Mouse (Mus musculus) MEL (cell line): ENCODE results near the gene Tgif1. TPM values are rescaled to one million over a fixed set of nuclear protein-coding genes. Genes with fewer than 3 reads are reported as not detected.

ENCODE experiments used
- DNase-seq: peaks from one replicate; pipeline ENCODE4 v3.0.0; 2011; ENCODE audit warnings: low read depth, low spot score
- H3K27ac ChIP-seq: 2 replicates; pipeline ENCODE4 v1.5.1; 2012; ENCODE audit warnings: low read depth, mild to moderate bottlenecking, control low read depth, low read length, moderate library complexity; ENCODE audit not compliant: control insufficient read depth
- H3K27me3 ChIP-seq, 2 experiments: fragments of 150-350 bp in 1 of 2; sonication (generic) in 1 of 2; 2 replicates each; pipeline ENCODE4 v1.6.1; 2012; ENCODE audit warnings: low read length in 2 of 2, mild to moderate bottlenecking in 2 of 2, improper control_type of control experiment in 1 of 2, moderate library complexity in 1 of 2; ENCODE audit not compliant: insufficient read depth in 2 of 2, control insufficient read depth in 1 of 2
- H3K36me3 ChIP-seq, 2 experiments: 2 replicates each; pipeline ENCODE4 v1.6.1; 2012 to 2014; ENCODE audit warnings: low read length in 2 of 2, improper control_type of control experiment in 1 of 2, inconsistent platforms in 1 of 2, mild to moderate bottlenecking in 1 of 2; ENCODE audit not compliant: insufficient read depth in 2 of 2, control insufficient read depth in 1 of 2
- H3K4me1 ChIP-seq, 2 experiments: fragments of 150-350 bp in 1 of 2; sonication (generic) in 1 of 2; 2 replicates each; pipeline ENCODE4 v1.6.1; 2012; ENCODE audit warnings: low read length in 2 of 2, improper control_type of control experiment in 1 of 2, mild to moderate bottlenecking in 1 of 2; ENCODE audit not compliant: insufficient read depth in 2 of 2, control insufficient read depth in 1 of 2
- H3K4me3 ChIP-seq, 2 experiments: fragments of 150-350 bp in 1 of 2; sonication (generic) in 1 of 2; 2 replicates each; pipeline ENCODE4 v1.5.1; 2012; ENCODE audit warnings: low read depth in 2 of 2, low read length in 2 of 2, mild to moderate bottlenecking in 2 of 2, moderate library complexity in 2 of 2, control low read depth in 1 of 2, improper control_type of control experiment in 1 of 2; ENCODE audit not compliant: control insufficient read depth in 1 of 2, insufficient read depth in 1 of 2
- H3K79me2 ChIP-seq: 2 replicates; pipeline ENCODE4 v1.6.1; 2012; ENCODE audit warnings: mild to moderate bottlenecking, low read length, moderate library complexity; ENCODE audit not compliant: control insufficient read depth, poor library complexity, insufficient read depth
- H3K9ac ChIP-seq: 2 replicates; pipeline ENCODE4 v1.6.1; 2012; ENCODE audit warnings: low read depth, mild to moderate bottlenecking, control low read depth, low read length, moderate library complexity; ENCODE audit not compliant: control insufficient read depth, poor library complexity, severe bottlenecking
- H3K9me3 ChIP-seq: fragments of 150-350 bp; sonication (generic); replicated peaks from 2 replicates; pipeline ENCODE4 v1.6.1; 2012; ENCODE audit warnings: mild to moderate bottlenecking, low read length, improper control_type of control experiment, moderate library complexity; ENCODE audit not compliant: insufficient read depth
- BHLHE40 ChIP-seq: IDR thresholded peaks from 2 replicates; pipeline ENCODE4 v1.6.1; 2012; ENCODE audit warnings: low read depth, mild to moderate bottlenecking, inconsistent platforms, low read length, improper control_type of control experiment, borderline replicate concordance
- CTCF ChIP-seq, 3 experiments: IDR thresholded peaks in 2 of 3; conservative IDR thresholded peaks in 1 of 3; 2 replicates each; pipeline ENCODE4 v1.5.1; 2011 to 2012; ENCODE audit warnings: low read length in 3 of 3, low read depth in 2 of 3, mild to moderate bottlenecking in 2 of 3, improper control_type of control experiment in 1 of 3, inconsistent platforms in 1 of 3, mixed read lengths in 1 of 3, moderate library complexity in 1 of 3; ENCODE audit not compliant: control insufficient read depth in 1 of 3, insufficient read depth in 1 of 3, poor library complexity in 1 of 3, severe bottlenecking in 1 of 3
- E2F4 ChIP-seq: IDR thresholded peaks from 2 replicates; pipeline ENCODE4 v1.6.1; 2011; ENCODE audit warnings: low read depth, low read length, improper control_type of control experiment, borderline replicate concordance
- ELF1 ChIP-seq: IDR thresholded peaks from 2 replicates; pipeline ENCODE4 v1.6.1; 2014; ENCODE audit warnings: low read depth, mild to moderate bottlenecking, inconsistent platforms, low read length, improper control_type of control experiment, moderate library complexity
- GATA1 ChIP-seq: IDR thresholded peaks from 2 replicates; pipeline ENCODE4 v1.6.1; 2011; ENCODE audit warnings: low read depth, low read length, improper control_type of control experiment
- MAFK ChIP-seq: IDR thresholded peaks from 2 replicates; pipeline ENCODE4 v1.6.1; 2011; ENCODE audit warnings: low read depth, mild to moderate bottlenecking, low read length, improper control_type of control experiment, borderline replicate concordance
- MAX ChIP-seq: IDR thresholded peaks from 2 replicates; pipeline ENCODE4 v1.6.1; 2011; ENCODE audit warnings: low read length, improper control_type of control experiment
- MXI1 ChIP-seq: IDR thresholded peaks from 2 replicates; pipeline ENCODE4 v1.6.1; 2011; ENCODE audit warnings: mild to moderate bottlenecking, low read depth, low read length, improper control_type of control experiment
- MYC ChIP-seq: IDR thresholded peaks from 2 replicates; pipeline ENCODE4 v1.6.1; 2011; ENCODE audit warnings: low read depth, mild to moderate bottlenecking, low read length, improper control_type of control experiment, moderate library complexity
- POLR2A ChIP-seq, 2 experiments: IDR thresholded peaks; 2 replicates each; pipeline ENCODE4 v1.6.1; 2011 to 2012; ENCODE audit warnings: low read length in 2 of 2, mild to moderate bottlenecking in 2 of 2, control low read depth in 1 of 2, improper control_type of control experiment in 1 of 2, low read depth in 1 of 2, moderate library complexity in 1 of 2; ENCODE audit not compliant: control insufficient read depth in 1 of 2, insufficient read depth in 1 of 2, poor library complexity in 1 of 2
- POLR2AphosphoS2 ChIP-seq: IDR thresholded peaks from 2 replicates; pipeline ENCODE4 v1.6.1; 2011; ENCODE audit warnings: low read length, improper control_type of control experiment
- TCF12 ChIP-seq: IDR thresholded peaks from 2 replicates; pipeline ENCODE4 v1.6.1; 2014; ENCODE audit warnings: low read depth, mild to moderate bottlenecking, inconsistent platforms, low read length, improper control_type of control experiment, moderate library complexity
- USF1 ChIP-seq: IDR thresholded peaks from 2 replicates; pipeline ENCODE4 v1.6.1; 2014; ENCODE audit warnings: low read depth, mild to moderate bottlenecking, inconsistent platforms, low read length, improper control_type of control experiment, moderate library complexity
- USF2 ChIP-seq, 2 experiments: IDR thresholded peaks; 2 replicates each; pipeline ENCODE4 v1.6.1; 2011 to 2012; ENCODE audit warnings: improper control_type of control experiment in 2 of 2, low read length in 2 of 2, borderline replicate concordance in 1 of 2, inconsistent platforms in 1 of 2, low read depth in 1 of 2, mild to moderate bottlenecking in 1 of 2; ENCODE audit not compliant: insufficient read depth in 1 of 2
- ZC3H11A ChIP-seq: IDR thresholded peaks from 2 replicates; pipeline ENCODE4 v1.6.1; 2012; ENCODE audit warnings: low read depth, mild to moderate bottlenecking, inconsistent platforms, low read length, improper control_type of control experiment
- ZKSCAN1 ChIP-seq: IDR thresholded peaks from 2 replicates; pipeline ENCODE4 v1.6.1; 2012; ENCODE audit warnings: low read depth, mild to moderate bottlenecking, inconsistent platforms, low read length, improper control_type of control experiment, moderate library complexity
- polyA plus RNA-seq, 2 experiments: library from polyadenylated mRNA; stranded (reverse) in 1 of 2; unstranded in 1 of 2; fragments of >175 nt in 1 of 2; fragments of >200 nt in 1 of 2; gene quantifications; 2 replicates each; pipeline versions ENCODE4 v1.2.1 to v1.2.4; 2012; ENCODE audit warnings: low replicate concordance in 2 of 2, low read depth in 1 of 2; ENCODE audit not compliant: insufficient read length in 2 of 2, insufficient read depth in 1 of 2, missing spikeins in 1 of 2
- total RNA-seq: library from RNA; depleted of rRNA; stranded (reverse); fragments of 300-350 nt; gene quantifications from 2 replicates; pipeline ENCODE4 v1.2.3, GENCODE M21; 2012

Tgif1 gene
- total and polyA plus RNA-seq, 3 experiments = 9.1 to 29.5 TPM; not detected in 1

DNA sequence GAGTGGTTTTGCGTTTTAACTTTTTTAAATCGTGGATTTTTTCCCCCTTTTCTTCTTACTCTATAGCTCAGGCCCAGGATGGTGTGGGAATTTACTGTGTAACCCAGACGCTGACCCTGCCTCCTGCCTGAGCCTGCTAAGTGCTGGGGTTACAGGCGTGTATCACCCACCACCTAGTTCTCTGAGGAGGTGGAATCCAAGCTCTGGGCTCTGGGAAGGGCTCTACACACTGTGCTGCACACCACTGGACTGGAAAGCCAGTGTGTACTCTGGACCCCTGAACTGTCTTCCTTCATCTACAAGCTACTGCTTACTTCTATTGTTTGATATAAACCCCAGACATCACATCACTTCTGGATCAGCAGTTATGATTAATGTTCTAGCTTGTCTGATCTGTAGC, 5.5 kb upstream of the Tgif1 start:
- Histone ChIP-seq H3K36me3 (peaks cover 2 to 7% of the 10 kb centered on the region in 2 experiments), H3K79me2 (peaks cover 6% of the 10 kb centered on the region), H3K27me3 (no peaks in the 10 kb centered on the region), H3K4me3 (no peak overlapping the region), H3K27ac (no peak overlapping the region), H3K4me1 (peaks cover 2 to 3% of the 10 kb centered on the region in 2 experiments; a peak in 2 of 4 replicates), H3K9me3 (no peaks in the 10 kb centered on the region), H3K9ac (no peak overlapping the region)
- TF ChIP-seq ZC3H11A (no peak), GATA1 (no peak), MAFK (no peak), USF2 (IDR thresholded peaks at IDR 0.05; ENCODE audit: borderline replicate concordance in 1 of 2, insufficient read depth in 1 of 2, low read depth in 1 of 2, low read length in 2 of 2) (no peak), USF1 (no peak), MAX (no peak), MXI1 (no peak), E2F4 (no peak), ZKSCAN1 (no peak), POLR2A (IDR thresholded peaks at IDR 0.05; ENCODE audit: control insufficient read depth in 1 of 2, insufficient read depth in 1 of 2, low read depth in 1 of 2, low read length in 2 of 2, poor library complexity in 1 of 2) (no peak), POLR2AphosphoS2 (no peak), CTCF (IDR thresholded peaks at IDR 0.05 in 2 of 3, conservative IDR thresholded peaks at IDR 0.05 in 1 of 3; ENCODE audit: control insufficient read depth in 1 of 3, insufficient read depth in 1 of 3, low read depth in 2 of 3, low read length in 3 of 3, poor library complexity in 1 of 3, severe bottlenecking in 1 of 3) (no peak), MYC (no peak), BHLHE40 (no peak), TCF12 (no peak)
- DNase-seq = no peak

DNA sequence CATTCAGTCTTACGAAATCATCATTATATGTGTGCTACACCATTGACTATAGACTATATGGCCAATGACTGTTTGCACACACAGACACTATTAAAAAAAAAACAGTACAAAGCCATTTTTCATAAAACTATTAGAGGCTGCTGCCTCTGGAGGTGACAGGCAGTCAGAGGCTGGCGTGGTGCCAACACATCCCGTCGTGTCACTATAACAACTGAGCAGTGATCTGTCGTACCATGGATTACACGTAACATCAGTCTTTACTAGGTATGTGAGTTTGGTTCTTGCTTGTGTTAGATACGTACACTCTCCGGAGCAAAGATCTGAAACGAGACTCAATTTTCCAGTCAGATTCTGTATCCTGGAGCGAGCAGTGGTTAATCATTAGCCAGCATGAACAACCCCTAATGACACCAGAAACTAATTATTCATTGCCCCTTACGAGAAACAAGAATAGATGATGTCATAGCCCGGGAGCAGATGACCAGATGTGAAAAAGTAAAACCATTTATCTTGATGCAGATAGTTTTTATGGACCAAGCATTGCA, 3.6 kb upstream of the Tgif1 start:
- no peaks in the 10 kb centered on the region for H3K27me3 ChIP-seq
- no peak for TF ChIP-seq ELF1
- TF ChIP-seq, all 39 proteins: peak for 0
- H3K36me3 ChIP-seq = peaks cover 0 to 7% of the 10 kb centered on the region in 2 experiments

More for the DNA sequence above, 3.6 kb upstream of the Tgif1 start:
- H3K4me1 ChIP-seq = peaks cover 2 to 3% of the 10 kb centered on the region in 2 experiments; a peak in 2 of 4 replicates
- H3K9ac ChIP-seq = no peak overlapping the region
- no peaks in the 10 kb centered on the region for H3K9me3 ChIP-seq
- no peak overlapping the region for H3K4me3 ChIP-seq
- peaks cover 14% of the 10 kb centered on the region for H3K79me2 ChIP-seq
- no peak overlapping the region for H3K27ac ChIP-seq
- DNase-seq = no peak
